Mouse (Mus musculus): ENCODE measurements at regions not wholly inside any gene's neighbourhood (a gene's known extent, or its start where the extent isn't known, plus 50 kb on each side); places are given as distances from the start of the nearest gene placed in this dataset.

- TF ChIP-seq CTCF (IDR thresholded peaks at IDR 0.05; ENCODE audit: control insufficient read depth, insufficient read depth, insufficient read length) (no peak), MAX (IDR thresholded peaks at IDR 0.05) (no peak), USF1 (IDR thresholded peaks at IDR 0.05; ENCODE audit: low read depth) (no peak), CEBPB (IDR thresholded peaks at IDR 0.05; ENCODE audit: low read depth) (no peak), MYOG (IDR thresholded peaks at IDR 0.05; ENCODE audit: control insufficient read depth, extremely low read depth, insufficient read length) (no peak)
Observed at GRCm38 (mm10) chr10:83934498-83934897, 211.8 kb downstream of the 1500009L16Rik start.
